Mouse (Mus musculus): ENCODE measurements at regions not wholly inside any gene's neighbourhood (a gene's known extent, or its start where the extent isn't known, plus 50 kb on each side); places are given as distances from the start of the nearest gene placed in this dataset.

DNA sequence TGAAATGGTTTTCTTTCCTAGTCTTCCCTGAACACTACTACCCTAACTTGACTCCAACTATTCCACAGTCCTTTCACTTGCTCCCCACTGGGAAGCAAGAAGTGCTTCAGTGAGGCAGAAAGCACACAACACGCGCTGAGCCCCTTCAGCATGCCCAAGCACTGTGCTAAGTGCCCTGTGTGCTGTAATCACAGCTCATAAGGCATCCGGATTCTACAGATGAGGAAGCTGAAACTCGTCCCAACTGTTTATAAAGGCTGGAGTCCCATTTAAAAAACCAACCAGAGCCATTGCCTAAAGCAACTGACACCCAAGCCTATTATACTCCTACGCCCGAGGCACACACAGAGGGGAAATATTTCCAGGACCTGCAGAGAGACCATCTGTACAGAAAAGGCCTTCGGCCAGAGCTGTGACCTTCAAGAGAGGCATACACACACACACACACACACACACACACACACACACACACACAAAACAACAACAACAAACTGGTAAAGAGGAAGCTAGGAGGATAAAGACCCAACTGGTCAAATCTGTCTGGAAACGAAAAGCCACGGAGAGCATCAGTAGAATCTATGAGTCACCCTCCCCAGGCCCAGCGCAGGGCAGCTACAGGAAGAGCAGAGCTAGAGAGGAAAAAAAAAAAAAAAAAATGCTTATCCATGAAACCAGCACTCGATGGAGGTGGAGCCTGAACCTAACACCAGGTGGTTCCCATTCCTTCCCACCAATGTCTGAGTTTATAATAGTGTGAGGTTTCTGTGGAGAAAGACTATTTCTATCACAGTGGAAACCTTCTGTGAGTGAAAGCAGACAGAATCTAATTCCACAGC is 315.4 kb upstream of the Jmjd1c start:
- H3K27me3 ChIP-seq (replicated peaks) = no peaks in the 10 kb centered on the region
- H3K4me1 ChIP-seq = peaks cover 6% of the 10 kb centered on the region; the same call in 1 of the 2 replicates
- H3K9me3 ChIP-seq = peaks cover 8% of the 10 kb centered on the region
- H3K4me3 ChIP-seq (replicated peaks) = no peak overlapping the region
- TF ChIP-seq FLI1 (IDR thresholded peaks at IDR 0.05; ENCODE audit: low read length) (no peak), GATA1 (IDR thresholded peaks at IDR 0.05; ENCODE audit: borderline replicate concordance, low read length) (no peak)
- H3K36me3 ChIP-seq (replicated peaks; ENCODE audit: low read length) = no peaks in the 10 kb centered on the region

DNA sequence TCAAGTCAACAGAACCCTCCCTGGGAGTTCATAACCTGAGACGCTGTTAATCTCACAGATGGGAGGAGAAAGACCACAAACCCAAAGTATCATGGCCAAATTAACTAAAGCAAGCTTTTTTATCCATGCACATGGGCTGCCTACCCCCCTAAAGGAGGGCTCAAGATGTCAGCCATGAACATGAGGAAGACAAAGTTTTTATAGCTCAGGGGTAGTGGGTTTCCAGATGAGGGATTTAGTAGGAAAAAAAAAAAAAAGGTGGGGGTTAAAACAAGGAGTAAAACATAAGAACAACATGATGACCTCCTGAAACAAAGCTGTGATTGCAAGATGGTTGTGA is 314.8 kb upstream of the Jmjd1c start:
- Histone ChIP-seq H3K4me1 (peaks cover 6% of the 10 kb centered on the region; the same call in 1 of the 2 replicates), H3K27me3 (replicated peaks) (no peaks in the 10 kb centered on the region), H3K9me3 (peaks cover 13% of the 10 kb centered on the region), H3K4me3 (replicated peaks) (no peak overlapping the region), H3K36me3 (replicated peaks; ENCODE audit: low read length) (no peaks in the 10 kb centered on the region)
- no peak for TF ChIP-seq FLI1 (IDR thresholded peaks at IDR 0.05; ENCODE audit: low read length)
- TF ChIP-seq GATA1 (IDR thresholded peaks at IDR 0.05; ENCODE audit: borderline replicate concordance, low read length) = no peak

DNA sequence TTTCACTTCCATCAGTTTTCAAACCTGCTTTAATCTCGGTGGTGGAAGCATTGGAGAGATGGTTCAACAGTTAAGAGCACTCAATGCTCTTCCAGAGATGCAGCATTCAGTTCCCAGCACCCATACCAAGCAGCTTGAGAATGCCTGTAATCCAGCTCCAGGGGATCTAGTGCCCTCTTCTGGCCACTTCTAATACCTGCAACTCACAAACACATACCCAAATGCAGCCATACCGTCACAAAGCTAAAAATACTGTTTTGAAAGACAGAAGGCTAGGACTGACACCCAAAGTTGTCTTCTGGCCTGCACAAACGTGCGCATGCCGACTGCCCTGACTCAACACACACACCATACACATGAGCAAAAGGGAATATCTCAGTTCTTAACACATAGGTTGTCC is 313.9 kb upstream of the Jmjd1c start:
- no peaks in the 10 kb centered on the region for H3K36me3 ChIP-seq (replicated peaks; ENCODE audit: low read length)
- no peak overlapping the region for H3K4me3 ChIP-seq (replicated peaks)
- H3K27me3 ChIP-seq (replicated peaks) = no peaks in the 10 kb centered on the region
- peaks cover 14% of the 10 kb centered on the region for H3K9me3 ChIP-seq
- no peak for TF ChIP-seq FLI1 (IDR thresholded peaks at IDR 0.05; ENCODE audit: low read length)
- TF ChIP-seq GATA1 (IDR thresholded peaks at IDR 0.05; ENCODE audit: borderline replicate concordance, low read length) = no peak
- peaks cover 6% of the 10 kb centered on the region; the same call in 1 of the 2 replicates for H3K4me1 ChIP-seq

DNA sequence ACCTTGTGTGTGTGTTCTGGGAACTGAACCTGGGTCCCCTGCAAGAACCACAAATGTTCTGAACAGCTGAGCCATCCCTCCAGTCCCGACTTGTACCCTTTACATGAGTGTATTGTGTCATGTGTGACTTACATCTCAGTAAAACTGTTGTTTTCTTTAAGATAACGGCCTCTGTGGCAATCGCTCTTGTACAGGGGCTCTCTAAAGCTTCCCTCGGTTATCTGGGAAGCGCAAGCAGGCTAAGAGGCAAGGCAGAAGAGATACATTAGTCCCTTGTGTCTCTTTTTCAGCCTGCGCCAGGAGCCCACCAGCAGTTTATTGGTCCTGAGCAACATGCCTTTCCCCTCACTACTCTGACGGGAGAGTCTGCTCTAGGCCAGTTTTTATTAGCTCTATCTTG is 308.1 kb upstream of the Jmjd1c start:
- Histone ChIP-seq H3K4me3 (replicated peaks) (no peak overlapping the region), H3K36me3 (replicated peaks; ENCODE audit: low read length) (no peaks in the 10 kb centered on the region), H3K9me3 (peaks cover 24% of the 10 kb centered on the region), H3K27me3 (replicated peaks) (no peaks in the 10 kb centered on the region), H3K4me1 (peaks cover 6% of the 10 kb centered on the region; the same call in 1 of the 2 replicates)
- TF ChIP-seq GATA1 (IDR thresholded peaks at IDR 0.05; ENCODE audit: borderline replicate concordance, low read length) (no peak), FLI1 (IDR thresholded peaks at IDR 0.05; ENCODE audit: low read length) (no peak)

DNA sequence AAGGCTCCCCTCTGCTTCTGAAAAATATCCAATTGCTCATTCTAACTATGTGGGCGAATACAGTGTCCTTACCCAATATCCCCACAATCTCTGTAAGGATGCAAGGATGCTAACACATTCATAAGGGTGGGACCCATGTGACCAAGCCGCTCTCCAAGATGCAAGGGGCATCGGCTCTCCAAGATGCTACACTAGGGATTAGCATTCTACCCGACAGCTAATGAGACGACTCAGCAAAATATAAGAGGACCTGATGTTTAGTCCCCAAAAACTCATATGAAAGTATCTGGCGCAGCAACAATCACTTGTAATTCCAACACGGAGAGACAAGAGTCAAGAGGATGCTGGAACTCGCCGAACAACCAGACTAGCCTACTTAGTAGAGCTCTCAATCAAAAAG is 299.6 kb upstream of the Jmjd1c start:
- H3K27me3 ChIP-seq (replicated peaks) = no peaks in the 10 kb centered on the region
- H3K36me3 ChIP-seq (replicated peaks; ENCODE audit: low read length) = no peaks in the 10 kb centered on the region
- no peaks in the 10 kb centered on the region for H3K4me1 ChIP-seq
- no peak overlapping the region for H3K4me3 ChIP-seq (replicated peaks)
- peaks cover 8% of the 10 kb centered on the region for H3K9me3 ChIP-seq
- TF ChIP-seq GATA1 (IDR thresholded peaks at IDR 0.05; ENCODE audit: borderline replicate concordance, low read length) = no peak
- TF ChIP-seq FLI1 (IDR thresholded peaks at IDR 0.05; ENCODE audit: low read length) = no peak

DNA sequence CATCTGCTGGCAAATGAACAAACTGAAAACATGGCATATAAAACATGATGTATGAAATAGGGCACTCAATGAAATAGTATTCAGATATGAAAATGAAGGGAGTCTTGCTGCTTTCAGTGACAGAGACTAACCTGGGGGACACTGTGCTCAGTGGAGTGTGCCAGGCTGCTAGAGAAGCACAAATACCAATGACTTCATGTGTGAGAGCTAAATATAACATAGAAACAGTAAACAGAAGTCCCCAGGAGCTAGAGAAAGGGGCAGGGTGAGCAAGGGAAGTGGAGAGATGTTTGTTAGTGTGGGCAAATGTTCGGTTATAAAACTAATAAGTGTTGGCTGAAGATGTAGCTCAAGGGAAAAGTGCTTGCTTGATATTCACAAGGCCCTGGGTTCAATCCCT is 293.2 kb upstream of the Jmjd1c start:
- TF ChIP-seq FLI1 (IDR thresholded peaks at IDR 0.05; ENCODE audit: low read length) (no peak), GATA1 (IDR thresholded peaks at IDR 0.05; ENCODE audit: borderline replicate concordance, low read length) (no peak)
- peaks cover 18% of the 10 kb centered on the region for H3K9me3 ChIP-seq
- no peaks in the 10 kb centered on the region for H3K27me3 ChIP-seq (replicated peaks)
- H3K4me1 ChIP-seq = no peaks in the 10 kb centered on the region
- H3K4me3 ChIP-seq (replicated peaks) = no peak overlapping the region
- no peaks in the 10 kb centered on the region for H3K36me3 ChIP-seq (replicated peaks; ENCODE audit: low read length)

DNA sequence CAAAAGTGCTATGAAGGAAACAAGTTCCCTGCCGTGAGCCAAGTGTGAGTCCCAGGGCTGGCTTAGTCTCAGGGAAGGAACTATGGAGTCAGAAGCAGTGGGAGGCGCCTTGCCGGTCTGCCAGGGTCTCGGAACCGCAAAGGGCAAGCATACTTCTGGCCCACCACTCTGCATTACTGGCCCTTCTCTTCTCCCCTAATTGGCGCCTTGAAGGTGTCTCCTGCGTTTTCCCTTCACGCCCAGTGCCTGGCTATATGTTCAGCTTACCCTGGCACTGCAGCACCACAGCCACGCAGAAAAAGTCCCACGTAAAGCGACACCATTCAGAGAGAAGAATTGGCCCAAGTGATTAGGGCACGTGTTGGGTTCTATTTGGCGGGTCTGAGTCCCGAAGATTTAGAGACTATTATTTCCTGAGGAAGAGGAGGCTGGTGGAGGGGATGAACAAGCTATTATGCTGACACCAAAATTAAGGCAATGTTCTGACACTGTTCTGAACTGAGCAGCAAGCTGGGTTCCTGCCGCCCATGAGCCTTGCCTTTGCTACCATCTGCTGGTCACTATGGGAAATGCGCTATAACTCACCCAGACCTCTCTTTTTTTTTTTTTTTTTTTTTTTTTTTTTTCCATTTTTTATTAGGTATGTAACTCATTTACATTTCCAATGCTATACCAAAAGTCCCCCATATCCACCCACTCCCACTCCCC is 288.5 kb upstream of the Jmjd1c start:
- Histone ChIP-seq H3K27me3 (replicated peaks) (peaks cover 2% of the 10 kb centered on the region), H3K4me3 (replicated peaks) (no peak overlapping the region), H3K4me1 (no peaks in the 10 kb centered on the region), H3K36me3 (replicated peaks; ENCODE audit: low read length) (no peaks in the 10 kb centered on the region), H3K9me3 (peaks cover 18% of the 10 kb centered on the region)
- TF ChIP-seq GATA1 (IDR thresholded peaks at IDR 0.05; ENCODE audit: borderline replicate concordance, low read length) = no peak
- no peak for TF ChIP-seq FLI1 (IDR thresholded peaks at IDR 0.05; ENCODE audit: low read length)

DNA sequence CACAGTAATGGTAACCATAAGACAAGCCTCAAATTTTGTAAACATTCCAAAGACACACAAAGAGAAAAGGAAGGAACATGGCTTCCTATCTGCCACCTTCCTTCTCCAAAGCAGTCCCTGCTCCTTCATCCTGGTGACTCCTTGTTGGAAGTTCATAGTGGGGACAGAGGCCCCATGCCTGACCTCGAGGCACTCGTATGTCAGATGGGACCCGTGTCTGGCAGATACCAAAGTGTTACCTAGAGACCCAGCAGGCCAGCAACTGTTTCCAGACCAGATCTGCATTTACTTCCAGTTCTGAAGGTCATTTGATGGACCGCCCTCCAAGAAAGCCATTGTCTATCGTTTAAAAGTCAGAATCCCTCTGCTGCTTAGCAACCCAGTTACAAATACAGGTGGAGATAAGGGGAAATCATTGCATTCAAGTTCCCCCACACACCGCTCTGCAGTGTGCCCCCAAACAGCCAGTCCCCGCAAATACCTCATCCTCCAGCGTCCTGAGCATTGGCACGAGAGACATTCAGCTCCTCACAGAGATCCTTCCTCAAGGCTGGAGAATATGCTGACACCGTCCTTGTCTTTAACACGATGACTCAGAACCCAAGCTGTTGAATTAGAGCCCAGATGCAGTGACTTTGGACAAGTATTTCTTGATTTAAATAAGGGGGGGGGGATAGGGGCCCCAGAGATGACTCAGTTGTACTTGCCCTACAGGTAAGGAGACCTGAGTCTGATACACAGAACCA is 283.2 kb upstream of the Jmjd1c start:
- H3K27me3 ChIP-seq (replicated peaks) = peaks cover 12% of the 10 kb centered on the region
- peaks cover 12% of the 10 kb centered on the region for H3K4me1 ChIP-seq
- no peaks in the 10 kb centered on the region for H3K36me3 ChIP-seq (replicated peaks; ENCODE audit: low read length)
- H3K4me3 ChIP-seq (replicated peaks) = no peak overlapping the region
- TF ChIP-seq FLI1 (IDR thresholded peaks at IDR 0.05; ENCODE audit: low read length) = no peak
- no peak for TF ChIP-seq GATA1 (IDR thresholded peaks at IDR 0.05; ENCODE audit: borderline replicate concordance, low read length)
- H3K9me3 ChIP-seq = peaks cover 8% of the 10 kb centered on the region; the same call in 1 of the 2 replicates

DNA sequence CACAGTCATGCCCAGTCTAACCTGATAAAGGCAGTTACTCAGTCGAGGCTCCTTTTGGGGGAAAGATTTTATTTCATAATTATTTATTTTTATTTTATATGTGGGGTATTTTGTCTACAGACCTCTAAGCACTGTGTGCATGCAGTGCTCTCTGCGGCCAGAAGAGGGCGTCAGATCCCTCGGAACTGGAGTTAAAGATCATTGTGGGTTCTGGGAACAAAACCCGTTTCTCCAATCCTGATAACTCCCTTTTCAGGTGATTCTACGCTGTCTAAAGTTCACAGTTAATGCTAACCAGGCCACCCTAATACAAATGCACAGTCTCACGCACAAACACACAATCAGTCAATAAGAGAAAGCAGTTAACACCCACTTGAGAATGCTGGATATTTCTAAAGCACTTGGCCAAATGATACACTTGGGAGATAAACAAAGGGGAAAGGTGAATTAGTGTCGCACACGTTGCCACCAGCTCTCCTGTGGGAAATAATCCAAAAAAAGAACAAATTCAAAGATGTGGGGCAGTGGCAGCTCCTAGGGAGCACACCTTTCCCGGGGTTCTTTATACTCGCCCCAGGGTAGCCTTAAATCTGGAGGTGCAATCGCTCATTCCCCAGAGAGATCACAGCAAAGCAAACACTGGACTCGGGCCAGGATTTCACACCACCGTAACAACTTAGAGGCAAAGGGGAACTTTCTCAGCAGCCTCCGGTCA is 281.9 kb upstream of the Jmjd1c start:
- Histone ChIP-seq H3K9me3 (peaks cover 8% of the 10 kb centered on the region; the same call in 1 of the 2 replicates), H3K27me3 (replicated peaks) (peaks cover 12% of the 10 kb centered on the region), H3K4me3 (replicated peaks) (peak overlapping the region; percentile 71), H3K36me3 (replicated peaks; ENCODE audit: low read length) (no peaks in the 10 kb centered on the region), H3K4me1 (peaks cover 12% of the 10 kb centered on the region)
- no peak for TF ChIP-seq FLI1 (IDR thresholded peaks at IDR 0.05; ENCODE audit: low read length)
- no peak for TF ChIP-seq GATA1 (IDR thresholded peaks at IDR 0.05; ENCODE audit: borderline replicate concordance, low read length)
